Mouse (Mus musculus) lung, embryonic 14.5 days (tissue): ENCODE results near the gene Arid1b. TPM values are rescaled to one million over a fixed set of nuclear protein-coding genes. Genes with fewer than 3 reads are reported as not detected.

Experiments used
- ATAC-seq: fragments of 200-750 bp; cut with Nextera tagmentation; 2 replicates; pipeline ENCODE4 v1.8.0; 2017; ENCODE audit warnings: mild to moderate bottlenecking, moderate TSS enrichment, moderate library complexity; ENCODE audit not compliant: insufficient read depth
- DNase-seq: peaks from one replicate; pipeline ENCODE4 v3.0.0-alpha.2; 2015
- H3K27ac ChIP-seq: fragments of 300-500 bp; sonication (generic); 2 replicates; pipeline ENCODE4 v1.5.1; 2014; ENCODE audit warnings: low read depth, mild to moderate bottlenecking, moderate library complexity
- H3K27me3 ChIP-seq: fragments of 300-500 bp; sonication (generic); 2 replicates; pipeline ENCODE4 v1.6.1; 2014; ENCODE audit warnings: low read length, control low read depth; ENCODE audit not compliant: insufficient read depth
- H3K36me3 ChIP-seq: fragments of 300-500 bp; sonication (generic); 2 replicates; pipeline ENCODE4 v1.6.1; 2014; ENCODE audit warnings: control low read depth; ENCODE audit not compliant: insufficient read depth
- H3K4me1 ChIP-seq: fragments of 300-500 bp; sonication (generic); 2 replicates; pipeline ENCODE4 v1.6.1; 2014; ENCODE audit warnings: antibody characterized with exemption, control low read depth; ENCODE audit not compliant: insufficient read depth
- H3K4me2 ChIP-seq: fragments of 300-500 bp; sonication (generic); 2 replicates; pipeline ENCODE4 v1.6.1; 2014; ENCODE audit warnings: mild to moderate bottlenecking
- H3K4me3 ChIP-seq: fragments of 300-500 bp; sonication (generic); 2 replicates; pipeline ENCODE4 v1.5.1; 2014; ENCODE audit warnings: low read depth, low read length
- H3K9ac ChIP-seq: fragments of 300-500 bp; sonication (generic); 2 replicates; pipeline ENCODE4 v1.6.1; 2014
- H3K9me3 ChIP-seq: fragments of 300-500 bp; sonication (generic); 2 replicates; pipeline ENCODE4 v1.6.1; 2016; ENCODE audit warnings: low read depth, low read length, control low read depth
- CTCF ChIP-seq: IDR thresholded peaks from 2 replicates; pipeline ENCODE4 v1.5.1; 2016; ENCODE audit warnings: antibody characterized with exemption, low read depth
- WGBS: fragments of 180-500 bp; shearing (Covaris S2); extraction: QIAGEN DNeasy Blood & Tissue Kit; methylation state at CpG from one replicate; pipeline ENCODE4 v1.1.7; 2014; 5-methylcytosine and 5-hydroxymethylcytosine counted together
- polyA plus RNA-seq: library from polyadenylated mRNA; unstranded; fragments of >200 nt; fragmentation: Nextera tagmentation; extraction: Ambion mirVana; gene quantifications from 2 replicates; pipeline ENCODE4 v1.2.1, GENCODE M21; 2014

Gene Arid1b
- polyA plus RNA-seq, 1 experiment from 2014 or later: 17.3 TPM

GRCm38 (mm10) chr17:5222827-5223226 is 228.7 kb downstream of the Arid1b start:
- H3K4me3 ChIP-seq: no peak overlapping the region
- no peak overlapping the region for H3K9ac ChIP-seq
- no peaks in the 10 kb centered on the region for H3K36me3 ChIP-seq
- no peaks in the 10 kb centered on the region for H3K27me3 ChIP-seq
- H3K9me3 ChIP-seq: no peaks in the 10 kb centered on the region
- ATAC-seq (no peak), DNase-seq (no peak)
- H3K4me2 ChIP-seq: no peak overlapping the region
- peaks cover 16% of the 10 kb centered on the region for H3K4me1 ChIP-seq
- H3K27ac ChIP-seq: no peak overlapping the region
- TF ChIP-seq CTCF: no peak
- 31% methylated on average over 2 of the region's 2 CpGs for WGBS

GRCm38 (mm10) chr17:5224932-5225331 is 230.8 kb downstream of the Arid1b start:
- H3K9me3 ChIP-seq: no peaks in the 10 kb centered on the region
- H3K4me1 ChIP-seq: peaks cover 19% of the 10 kb centered on the region
- 67% methylated on average over 4 of the region's 4 CpGs for WGBS
- TF ChIP-seq CTCF: no peak
- H3K27ac ChIP-seq: no peak overlapping the region
- no peak overlapping the region for H3K4me3 ChIP-seq
- no peak overlapping the region for H3K9ac ChIP-seq
- DNase-seq: no peak
- no peaks in the 10 kb centered on the region for H3K36me3 ChIP-seq
- no peaks in the 10 kb centered on the region for H3K27me3 ChIP-seq
- ATAC-seq: no peak
- H3K4me2 ChIP-seq: no peak overlapping the region

- peak; percentile 23 for DNase-seq
- TF ChIP-seq CTCF: no peak
- Histone ChIP-seq H3K4me3 (no peak overlapping the region), H3K4me2 (no peak overlapping the region), H3K36me3 (no peaks in the 10 kb centered on the region), H3K9ac (no peak overlapping the region), H3K9me3 (no peaks in the 10 kb centered on the region), H3K27me3 (no peaks in the 10 kb centered on the region), H3K4me1 (peaks cover 13% of the 10 kb centered on the region; the same call in 1 of the 2 replicates), H3K27ac (no peak overlapping the region)
- 20% methylated on average over 6 of the region's 6 CpGs for WGBS
- peak; percentile 48; the same call in 1 of the 2 replicates for ATAC-seq
These were observed 233.0 kb downstream of the Arid1b start for GRCm38 (mm10) chr17:5227136-5227535.

- no peaks in the 10 kb centered on the region for H3K27me3 ChIP-seq
- no peak for TF ChIP-seq CTCF
- H3K9me3 ChIP-seq: no peaks in the 10 kb centered on the region
- no peak overlapping the region for H3K9ac ChIP-seq
- no peak overlapping the region for H3K27ac ChIP-seq
- WGBS: 64% methylated on average over 14 of the region's 14 CpGs
- H3K36me3 ChIP-seq: no peaks in the 10 kb centered on the region
- no peak for DNase-seq
- H3K4me3 ChIP-seq: no peak overlapping the region
- no peak overlapping the region for H3K4me2 ChIP-seq
- ATAC-seq: no peak
- peaks cover 13% of the 10 kb centered on the region; the same call in 1 of the 2 replicates for H3K4me1 ChIP-seq
These were observed 234.0 kb downstream of the Arid1b start for GRCm38 (mm10) chr17:5227950-5228615.

DNA sequence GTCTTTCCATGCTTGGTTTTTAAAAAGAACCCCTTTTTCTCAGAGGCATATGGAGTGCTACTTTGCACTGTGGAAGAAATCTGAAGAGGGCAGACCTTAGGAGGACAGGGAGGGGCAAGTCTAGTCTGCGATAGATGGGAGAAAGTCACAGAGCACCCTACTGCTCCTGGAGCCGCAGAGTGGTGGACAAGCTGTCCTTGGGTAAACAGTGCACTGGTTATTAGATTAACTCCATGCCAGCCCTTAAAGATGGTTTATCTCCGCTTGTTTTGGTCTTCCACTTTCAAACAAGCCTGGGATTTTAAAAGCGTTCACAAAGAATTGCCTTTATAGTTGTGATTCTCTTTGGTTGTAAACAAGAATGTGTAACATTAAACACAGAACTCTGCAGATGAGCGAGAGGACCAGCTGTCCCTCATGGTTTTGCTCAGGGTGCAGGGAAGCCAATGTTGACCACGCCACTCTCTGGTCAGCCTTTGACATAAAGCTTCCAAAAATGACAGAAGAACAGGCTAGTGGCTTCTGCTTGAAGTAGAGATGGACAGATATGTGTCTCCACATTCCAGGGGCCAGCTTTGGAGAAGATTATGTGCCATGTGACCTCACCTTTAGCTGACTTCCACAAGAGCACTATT is 234.6 kb downstream of the Arid1b start:
- WGBS: 53% methylated on average over 6 of the region's 6 CpGs
- Histone ChIP-seq H3K4me2 (no peak overlapping the region), H3K36me3 (no peaks in the 10 kb centered on the region), H3K27ac (no peak overlapping the region), H3K4me1 (peaks cover 13% of the 10 kb centered on the region; the same call in 1 of the 2 replicates), H3K4me3 (no peak overlapping the region), H3K9ac (no peak overlapping the region), H3K27me3 (no peaks in the 10 kb centered on the region), H3K9me3 (no peaks in the 10 kb centered on the region)
- DNase-seq (no peak), ATAC-seq (no peak)
- no peak for TF ChIP-seq CTCF

GRCm38 (mm10) chr17:5230063-5230462 is 235.9 kb downstream of the Arid1b start:
- TF ChIP-seq CTCF: no peak
- H3K4me2 ChIP-seq: no peak overlapping the region
- no peak for DNase-seq
- H3K27me3 ChIP-seq: no peaks in the 10 kb centered on the region
- no peak overlapping the region for H3K4me3 ChIP-seq
- 71% methylated on average over 7 of the region's 7 CpGs for WGBS
- no peak for ATAC-seq
- no peak overlapping the region for H3K9ac ChIP-seq
- H3K27ac ChIP-seq: no peak overlapping the region
- H3K36me3 ChIP-seq: no peaks in the 10 kb centered on the region
- H3K4me1 ChIP-seq: peaks cover 19% of the 10 kb centered on the region; the same call in 1 of the 2 replicates
- H3K9me3 ChIP-seq: no peaks in the 10 kb centered on the region

DNA sequence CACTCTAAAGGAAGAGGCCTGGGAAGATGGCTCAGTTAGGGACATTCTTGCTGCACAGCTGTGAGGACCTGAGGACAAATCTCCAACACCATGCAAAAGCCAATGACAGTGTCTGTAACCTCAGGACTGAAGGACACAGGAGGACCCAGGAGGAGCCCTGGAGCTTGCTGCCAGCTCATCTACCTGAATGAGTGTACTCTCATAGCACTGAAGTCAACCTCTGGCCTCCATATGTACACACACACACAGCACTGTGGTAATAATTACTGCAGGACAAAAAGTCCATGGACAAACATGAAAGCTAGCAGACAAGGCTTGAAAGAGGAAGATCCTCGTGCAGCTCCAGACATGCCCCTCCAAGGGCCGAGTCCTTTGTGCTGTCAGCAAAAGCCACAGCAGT is 238.0 kb downstream of the Arid1b start:
- Histone ChIP-seq H3K27ac (no peak overlapping the region), H3K27me3 (no peaks in the 10 kb centered on the region), H3K9me3 (no peaks in the 10 kb centered on the region), H3K4me3 (no peak overlapping the region), H3K9ac (no peak overlapping the region), H3K4me2 (no peak overlapping the region), H3K4me1 (peaks cover 16% of the 10 kb centered on the region; the same call in 1 of the 2 replicates), H3K36me3 (no peaks in the 10 kb centered on the region)
- 40% methylated on average over 2 of the region's 2 CpGs for WGBS
- no peak for TF ChIP-seq CTCF
- ATAC-seq (no peak), DNase-seq (no peak)
